Mouse (Mus musculus) CH12.LX (cell line): ENCODE data around the gene Cped1. TPM values are rescaled to one million over a fixed set of nuclear protein-coding genes. Genes with fewer than 3 reads are reported as not detected.
A peak's percentile ranks its signal among the peaks of the same experiment; 100 is the strongest.

ENCODE experiments used
- DNase-seq: peaks from one replicate; pipeline ENCODE4 v3.0.0-alpha.2; 2013; ENCODE audit errors: extremely low read depth
- H3K27ac ChIP-seq: 2 replicates; pipeline ENCODE4 v1.5.1; 2012; ENCODE audit warnings: low read depth, mild to moderate bottlenecking, control low read depth, moderate library complexity; ENCODE audit not compliant: insufficient read depth
- H3K27me3 ChIP-seq: replicated peaks from 2 replicates; pipeline ENCODE3; 2012; ENCODE audit warnings: inconsistent platforms
- H3K36me3 ChIP-seq, 2 experiments: replicated peaks in 1 of 2; 2 replicates each; pipeline versions ENCODE3 to v1.6.1; 2012; ENCODE audit warnings: inconsistent platforms in 1 of 2, low read length in 1 of 2, mild to moderate bottlenecking in 1 of 2, mixed read lengths in 1 of 2, moderate library complexity in 1 of 2; ENCODE audit not compliant: control insufficient read depth in 1 of 2, insufficient read depth in 1 of 2
- H3K4me1 ChIP-seq, 2 experiments: 2 replicates each; pipeline ENCODE4 v1.6.1; 2012; ENCODE audit warnings: inconsistent platforms in 1 of 2, moderate library complexity in 1 of 2; ENCODE audit not compliant: insufficient read depth in 2 of 2, control insufficient read depth in 1 of 2
- H3K4me2 ChIP-seq: 2 replicates; pipeline ENCODE4 v1.6.1; 2012; ENCODE audit warnings: low read depth, mild to moderate bottlenecking, control low read depth; ENCODE audit not compliant: poor library complexity, insufficient read depth, severe bottlenecking
- H3K4me3 ChIP-seq, 3 experiments: fragments of 150-350 bp in 1 of 3; sonication (generic) in 1 of 3; replicated peaks in 1 of 3; 2 replicates each; pipeline versions ENCODE3 to v1.5.1; 2011 to 2012; ENCODE audit warnings: low read depth in 2 of 3, low read length in 2 of 3, mild to moderate bottlenecking in 2 of 3, moderate library complexity in 2 of 3, control low read depth in 1 of 3, improper control_type of control experiment in 1 of 3, inconsistent platforms in 1 of 3, mixed read lengths in 1 of 3; ENCODE audit not compliant: poor library complexity in 1 of 3
- H3K79me2 ChIP-seq: replicated peaks from 2 replicates; pipeline ENCODE4 v1.6.1; 2012; ENCODE audit warnings: mild to moderate bottlenecking, moderate library complexity; ENCODE audit not compliant: control insufficient read depth, poor library complexity, insufficient read depth, severe bottlenecking; ENCODE audit errors: extremely low read depth
- H3K9ac ChIP-seq: 2 replicates; pipeline ENCODE4 v1.6.1; 2012; ENCODE audit warnings: low read depth, mild to moderate bottlenecking, control low read depth, moderate library complexity; ENCODE audit not compliant: insufficient read depth
- H3K9me3 ChIP-seq: replicated peaks from 2 replicates; pipeline ENCODE3; 2012; ENCODE audit warnings: low read length, inconsistent platforms, mixed read lengths
- BHLHE40 ChIP-seq: IDR thresholded peaks from 2 replicates; pipeline ENCODE4 v1.6.1; 2011; ENCODE audit warnings: mild to moderate bottlenecking, low read depth, low read length, improper control_type of control experiment
- E2F4 ChIP-seq: IDR thresholded peaks from 2 replicates; pipeline ENCODE4 v1.6.1; 2011; ENCODE audit warnings: low read depth, low read length, improper control_type of control experiment; ENCODE audit not compliant: insufficient replicate concordance
- ELF1 ChIP-seq: IDR thresholded peaks from 2 replicates; pipeline ENCODE4 v1.6.1; 2014; ENCODE audit warnings: low read depth, mild to moderate bottlenecking, inconsistent platforms, low read length, improper control_type of control experiment
- EP300 ChIP-seq: IDR thresholded peaks from 2 replicates; pipeline ENCODE4 v1.6.1; 2011; ENCODE audit warnings: low read length, improper control_type of control experiment
- GABPA ChIP-seq: IDR thresholded peaks from 2 replicates; pipeline ENCODE4 v1.6.1; 2012; ENCODE audit warnings: low read depth, low read length, improper control_type of control experiment, inconsistent platforms; ENCODE audit not compliant: insufficient replicate concordance
- HCFC1 ChIP-seq: IDR thresholded peaks from 2 replicates; pipeline ENCODE4 v1.6.1; 2012; ENCODE audit warnings: low read depth, mild to moderate bottlenecking, inconsistent platforms, low read length, improper control_type of control experiment
- IRF4 ChIP-seq: IDR thresholded peaks from 2 replicates; pipeline ENCODE4 v1.6.1; 2014; ENCODE audit warnings: low read depth, mild to moderate bottlenecking, inconsistent platforms, low read length, improper control_type of control experiment
- JUN ChIP-seq: IDR thresholded peaks from 2 replicates; pipeline ENCODE4 v1.6.1; 2011; ENCODE audit warnings: low read depth, mild to moderate bottlenecking, low read length, improper control_type of control experiment, moderate library complexity; ENCODE audit not compliant: insufficient read depth
- JUND ChIP-seq: conservative IDR thresholded peaks from 2 replicates; pipeline ENCODE4 v1.6.1; 2011; ENCODE audit warnings: low read depth, low read length, improper control_type of control experiment
- KAT2A ChIP-seq: IDR thresholded peaks from 2 replicates; pipeline ENCODE4 v1.6.1; 2012; ENCODE audit warnings: low read length, improper control_type of control experiment, inconsistent platforms; ENCODE audit not compliant: insufficient replicate concordance
- MAX ChIP-seq: IDR thresholded peaks from 2 replicates; pipeline ENCODE4 v1.6.1; 2011; ENCODE audit warnings: low read length, improper control_type of control experiment
- MAZ ChIP-seq: IDR thresholded peaks from 2 replicates; pipeline ENCODE4 v1.6.1; 2012; ENCODE audit warnings: low read depth, mild to moderate bottlenecking, inconsistent platforms, low read length, improper control_type of control experiment, moderate library complexity
- MEF2A ChIP-seq: IDR thresholded peaks from 2 replicates; pipeline ENCODE4 v1.6.1; 2014; ENCODE audit warnings: low read depth, mild to moderate bottlenecking, inconsistent platforms, low read length, improper control_type of control experiment, borderline replicate concordance
- MYC ChIP-seq: IDR thresholded peaks from 2 replicates; pipeline ENCODE4 v1.6.1; 2011; ENCODE audit warnings: low read depth, mild to moderate bottlenecking, improper control_type of control experiment, low read length
- NELFE ChIP-seq: IDR thresholded peaks from 2 replicates; pipeline ENCODE4 v1.6.1; 2011; ENCODE audit warnings: low read depth, low read length, improper control_type of control experiment
- NRF1 ChIP-seq: IDR thresholded peaks from 2 replicates; pipeline ENCODE4 v1.6.1; 2014; ENCODE audit warnings: low read depth, mild to moderate bottlenecking, inconsistent platforms, low read length, improper control_type of control experiment, moderate library complexity
- POLR2A ChIP-seq: IDR thresholded peaks from 2 replicates; pipeline ENCODE4 v1.6.1; 2011; ENCODE audit warnings: low read depth, mild to moderate bottlenecking, improper control_type of control experiment, low read length
- RAD21 ChIP-seq: IDR thresholded peaks from 2 replicates; pipeline ENCODE4 v1.6.1; 2011; ENCODE audit warnings: low read depth, mild to moderate bottlenecking, low read length, improper control_type of control experiment, moderate library complexity
- RCOR1 ChIP-seq: conservative IDR thresholded peaks from 2 replicates; pipeline ENCODE4 v1.6.1; 2012; ENCODE audit warnings: low read depth, mild to moderate bottlenecking, inconsistent platforms, low read length, improper control_type of control experiment
- SIN3A ChIP-seq: IDR thresholded peaks from 2 replicates; pipeline ENCODE4 v1.6.1; 2012; ENCODE audit warnings: low read length, improper control_type of control experiment, inconsistent platforms
- SMC3 ChIP-seq: IDR thresholded peaks from 2 replicates; pipeline ENCODE4 v1.6.1; 2011; ENCODE audit warnings: low read depth, low read length, improper control_type of control experiment
- TBP ChIP-seq: conservative IDR thresholded peaks from 2 replicates; pipeline ENCODE4 v1.6.1; 2011; ENCODE audit warnings: low read depth, low read length, improper control_type of control experiment
- TCF12 ChIP-seq: IDR thresholded peaks from 2 replicates; pipeline ENCODE4 v1.6.1; 2014; ENCODE audit warnings: low read depth, mild to moderate bottlenecking, inconsistent platforms, low read length, improper control_type of control experiment
- UBTF ChIP-seq: IDR thresholded peaks from 2 replicates; pipeline ENCODE4 v1.6.1; 2012; ENCODE audit warnings: low read depth, mild to moderate bottlenecking, inconsistent platforms, low read length, improper control_type of control experiment, moderate library complexity
- USF2 ChIP-seq: conservative IDR thresholded peaks from 2 replicates; pipeline ENCODE4 v1.6.1; 2011; ENCODE audit warnings: low read depth, low read length, improper control_type of control experiment
- ZC3H11A ChIP-seq: IDR thresholded peaks from 2 replicates; pipeline ENCODE4 v1.6.1; 2012; ENCODE audit warnings: low read depth, mild to moderate bottlenecking, inconsistent platforms, low read length, improper control_type of control experiment
- ZMIZ1 ChIP-seq: IDR thresholded peaks from 2 replicates; pipeline ENCODE4 v1.6.1; 2012; ENCODE audit warnings: low read depth, mild to moderate bottlenecking, inconsistent platforms, low read length, improper control_type of control experiment
- ZNF384 ChIP-seq: IDR thresholded peaks from 2 replicates; pipeline ENCODE4 v1.6.1; 2012; ENCODE audit warnings: low read depth, low read length, improper control_type of control experiment, inconsistent platforms
- dilution Hi-C: fragments of 300-500 bp; cut with MboI; formaldehyde crosslinking; loops from 2 replicates; pipeline ENCODE4 v1.14.3; 2020; ENCODE audit warnings: low sequenced_read_pairs; ENCODE audit not compliant: extremely low pct_unique_long_range_greater_than_20kb, extremely low pct_ligation_motif_present
- in situ Hi-C: fragments of 300-500 bp; cut with MboI; formaldehyde crosslinking; loops from 3 replicates; pipeline ENCODE4 v1.14.3; 2019; ENCODE audit warnings: low sequenced_read_pairs, low pct_ligation_motif_present, low pct_unique_long_range_greater_than_20kb, mixed read lengths
- polyA plus RNA-seq: library from polyadenylated mRNA; unstranded; fragments of >175 nt; gene quantifications from 2 replicates; pipeline ENCODE4 v1.2.1, GENCODE M21; 2012; ENCODE audit warnings: low read depth; ENCODE audit not compliant: insufficient read length
- total RNA-seq, 2 experiments: library from RNA; depleted of rRNA; stranded (reverse); fragments of 300-350 nt in 1 of 2; fragments of >200 nt in 1 of 2; gene quantifications; 2 replicates each; pipeline ENCODE4 v1.2.3; 2012 to 2014

The Cped1 gene
- total and polyA plus RNA-seq, 3 experiments = 0.51 to 6.8 (median 1.1) TPM

DNA sequence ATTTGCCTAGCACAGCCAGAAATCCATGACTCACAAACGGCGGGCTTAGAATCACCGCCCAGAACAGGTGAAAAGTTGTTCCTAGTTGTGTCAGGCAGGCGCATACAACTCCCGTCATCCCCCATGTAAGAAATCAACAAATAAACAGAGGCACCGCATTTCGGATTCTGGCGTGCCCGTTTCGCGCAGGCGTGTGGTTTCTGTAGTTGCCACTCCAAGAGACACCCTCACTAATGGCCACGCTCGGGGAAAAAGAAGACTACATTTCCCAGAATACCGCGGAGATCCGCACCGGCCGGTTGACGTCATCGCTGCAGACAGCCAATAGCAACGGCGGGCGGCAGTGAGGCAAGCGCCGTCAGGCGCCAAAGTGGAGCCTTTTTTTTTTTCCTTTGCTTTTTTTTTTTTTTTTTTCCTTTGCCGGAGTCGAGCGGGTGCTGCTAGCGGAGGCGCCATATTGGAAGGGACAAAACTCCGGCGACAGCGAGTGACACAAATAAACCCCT is 36.4 kb upstream of the Cped1 start, which contains the start of gene Ing3:
Gene Ing3 (plus strand): TSS at position 346 of the 506 bp plus-strand sequence.
- peak within 1 kb of the TSS; percentile 82 for H3K9ac ChIP-seq
- peak; percentile 98 for DNase-seq
- H3K9me3 ChIP-seq = no peaks in the 10 kb centered on the region
- dilution Hi-C loops = no loop called here
- H3K27me3 ChIP-seq = no peaks in the 10 kb centered on the region
- H3K4me2 ChIP-seq = peak within 1 kb of the TSS; percentile 99
- H3K79me2 ChIP-seq = peaks cover 13% of the 10 kb centered on the region
- H3K27ac ChIP-seq = peak within 1 kb of the TSS; percentile 85
- in situ Hi-C loops = no loop called here
- peaks cover 8 to 18% of the 10 kb centered on the region in 2 experiments for H3K36me3 ChIP-seq
- TF ChIP-seq GABPA = peak; percentile 87
- no peak; the same call in 1 of the 2 replicates for TF ChIP-seq IRF4
- 0 out of 2 replicates have a peak, but pooled peaks have one; percentile 44 for TF ChIP-seq TBP
- peak; percentile 81 for TF ChIP-seq NRF1
- TF ChIP-seq NELFE = peak; percentile 60
- TF ChIP-seq MAZ = no peak; the same call in 1 of the 2 replicates
- TF ChIP-seq SMC3 = no peak
- TF ChIP-seq MEF2A = 0 out of 2 replicates have a peak, but pooled peaks have one; percentile 18
- TF ChIP-seq RAD21 = no peak
- no peak; the same call in 1 of the 2 replicates for TF ChIP-seq TCF12
- TF ChIP-seq E2F4 = peak; percentile 88; the same call in 1 of the 2 replicates
- TF ChIP-seq USF2 = no peak
- TF ChIP-seq POLR2A = peak; percentile 67
- TF ChIP-seq KAT2A = peak; percentile 96
- peak; percentile 74 for TF ChIP-seq ELF1
- 0 out of 2 replicates have a peak, but pooled peaks have one; percentile 25 for TF ChIP-seq JUND
- TF ChIP-seq MAX = no peak; the same call in none of the 2 replicates
- TF ChIP-seq ZMIZ1 = 0 out of 2 replicates have a peak, but pooled peaks have one; percentile 11
- TF ChIP-seq SIN3A = peak; percentile 65
- no peak for TF ChIP-seq UBTF
- TF ChIP-seq JUN = peak; percentile 33
- TF ChIP-seq ZC3H11A = no peak
- TF ChIP-seq HCFC1 = peak; percentile 97
- TF ChIP-seq ZNF384 = peak; percentile 99
- TF ChIP-seq MYC = peak; percentile 62; the same call in 1 of the 2 replicates
- peak; percentile 21 for TF ChIP-seq BHLHE40
- no peak for TF ChIP-seq EP300
- TF ChIP-seq RCOR1 = no peak
- TF ChIP-seq, all 38 proteins: peak for 17
- Histone ChIP-seq H3K4me3 (peak within 1 kb of the TSS; percentile 79 to 95 (median 79)), H3K4me1 (peaks cover 0 to 19% of the 10 kb centered on the region in 2 experiments; a peak in 2 of 4 replicates)
